Mouse (Mus musculus): ENCODE results near the gene Nom1.

DNA sequence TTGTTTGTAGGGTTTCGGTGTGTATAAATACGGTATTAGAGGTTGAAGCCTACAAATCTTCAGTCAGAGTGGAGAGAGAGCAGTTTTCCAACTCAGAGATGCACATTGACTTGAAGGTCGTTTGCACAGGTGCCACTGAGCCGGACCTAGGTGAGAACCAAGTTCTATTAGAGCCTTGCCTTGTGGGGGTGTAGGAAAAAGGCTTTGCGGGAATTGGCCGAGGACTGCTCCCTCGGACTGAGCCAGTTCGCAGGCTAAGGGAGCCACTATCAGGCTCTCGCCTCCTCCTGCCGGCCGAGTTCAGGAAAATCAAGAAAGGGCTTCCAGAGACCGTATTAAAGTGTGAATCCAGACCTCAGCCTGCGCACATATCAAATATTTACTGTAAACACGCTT lies 44.7 kb downstream of the Nom1 start:
- no peak for TF ChIP-seq TAL1 (IDR thresholded peaks at IDR 0.05; ENCODE audit: low read length)
- no peak for TF ChIP-seq GATA1 (IDR thresholded peaks at IDR 0.05; ENCODE audit: low read length)

Measured in erythroblast, embryonic 14.5 days (primary cell).